Mouse (Mus musculus): Measurements from ENCODE around the gene Svop. TPM values are rescaled to one million over a fixed set of nuclear protein-coding genes. Genes with fewer than 3 reads are reported as not detected.

Gene Svop
- polyA plus RNA-seq, 1 experiment from 2014 or later = 0.30 TPM

- H3K27me3 ChIP-seq (ENCODE audit: control insufficient read depth, insufficient read depth, low read depth, low read length) = no peaks in the 10 kb centered on the region
- WGBS = 78% methylated on average over 5 of the region's 5 CpGs
- peaks cover 15% of the 10 kb centered on the region for H3K36me3 ChIP-seq (ENCODE audit: control insufficient read depth, insufficient read depth, low read length)
- no peak overlapping the region for H3K27ac ChIP-seq (ENCODE audit: low read length)
- H3K9ac ChIP-seq (ENCODE audit: low read length) = no peak overlapping the region
- no peaks in the 10 kb centered on the region for H3K4me1 ChIP-seq (replicated peaks; ENCODE audit: control insufficient read depth, insufficient read depth, low read length)
- H3K4me3 ChIP-seq (ENCODE audit: low read length) = no peak overlapping the region
- H3K4me2 ChIP-seq (ENCODE audit: low read depth, low read length) = no peak overlapping the region
- no peaks in the 10 kb centered on the region for H3K9me3 ChIP-seq (ENCODE audit: control insufficient read depth, low read length)
- ATAC-seq (ENCODE audit: low read depth) = no peak
Observed at GRCm38 (mm10) chr5:114115030-114115429, 23.7 kb upstream of the Svop start.

GRCm38 (mm10) chr5:114113334-114113733 lies 22.0 kb upstream of the Svop start:
- no peak overlapping the region for H3K9ac ChIP-seq (ENCODE audit: low read length)
- no peak overlapping the region for H3K27ac ChIP-seq (ENCODE audit: low read length)
- H3K4me1 ChIP-seq (replicated peaks; ENCODE audit: control insufficient read depth, insufficient read depth, low read length) = no peaks in the 10 kb centered on the region
- H3K9me3 ChIP-seq (ENCODE audit: control insufficient read depth, low read length) = no peaks in the 10 kb centered on the region
- 75% methylated on average over 6 of the region's 6 CpGs for WGBS
- H3K27me3 ChIP-seq (ENCODE audit: control insufficient read depth, insufficient read depth, low read depth, low read length) = no peaks in the 10 kb centered on the region
- peaks cover 32% of the 10 kb centered on the region for H3K36me3 ChIP-seq (ENCODE audit: control insufficient read depth, insufficient read depth, low read length)
- no peak for ATAC-seq (ENCODE audit: low read depth)
- H3K4me2 ChIP-seq (ENCODE audit: low read depth, low read length) = no peak overlapping the region
- H3K4me3 ChIP-seq (ENCODE audit: low read length) = no peak overlapping the region

GRCm38 (mm10) chr5:114106391-114106935 lies 15.1 kb upstream of the Svop start:
- peaks cover 44% of the 10 kb centered on the region for H3K36me3 ChIP-seq (ENCODE audit: control insufficient read depth, insufficient read depth, low read length)
- H3K4me2 ChIP-seq (ENCODE audit: low read depth, low read length) = no peak overlapping the region

GRCm38 (mm10) chr5:114102807-114103206 lies 11.4 kb upstream of the Svop start:
- Histone ChIP-seq H3K4me3 (ENCODE audit: low read length) (no peak overlapping the region), H3K27me3 (ENCODE audit: control insufficient read depth, insufficient read depth, low read depth, low read length) (no peaks in the 10 kb centered on the region), H3K27ac (ENCODE audit: low read length) (no peak overlapping the region), H3K4me2 (ENCODE audit: low read depth, low read length) (no peak overlapping the region), H3K36me3 (ENCODE audit: control insufficient read depth, insufficient read depth, low read length) (peaks cover 16% of the 10 kb centered on the region), H3K4me1 (replicated peaks; ENCODE audit: control insufficient read depth, insufficient read depth, low read length) (peaks cover 12% of the 10 kb centered on the region), H3K9me3 (ENCODE audit: control insufficient read depth, low read length) (no peaks in the 10 kb centered on the region), H3K9ac (ENCODE audit: low read length) (no peak overlapping the region)
- no peak for ATAC-seq (ENCODE audit: low read depth)
- 88% methylated on average over 1 of the region's 1 CpGs for WGBS

More at GRCm38 (mm10) chr5:114106391-114106935, 15.1 kb upstream of the Svop start:
- Histone ChIP-seq H3K27ac (ENCODE audit: low read length) (no peak overlapping the region), H3K27me3 (ENCODE audit: control insufficient read depth, insufficient read depth, low read depth, low read length) (no peaks in the 10 kb centered on the region), H3K9ac (ENCODE audit: low read length) (no peak overlapping the region), H3K4me3 (ENCODE audit: low read length) (no peak overlapping the region), H3K9me3 (ENCODE audit: control insufficient read depth, low read length) (no peaks in the 10 kb centered on the region), H3K4me1 (replicated peaks; ENCODE audit: control insufficient read depth, insufficient read depth, low read length) (no peaks in the 10 kb centered on the region; the same call in 1 of the 2 replicates)
- ATAC-seq (ENCODE audit: low read depth) = no peak
- WGBS = 72% methylated on average over 16 of the region's 16 CpGs

- Histone ChIP-seq H3K4me1 (replicated peaks; ENCODE audit: control insufficient read depth, insufficient read depth, low read length) (peaks cover 12% of the 10 kb centered on the region), H3K4me3 (ENCODE audit: low read length) (no peak overlapping the region), H3K4me2 (ENCODE audit: low read depth, low read length) (no peak overlapping the region), H3K9ac (ENCODE audit: low read length) (no peak overlapping the region), H3K27me3 (ENCODE audit: control insufficient read depth, insufficient read depth, low read depth, low read length) (no peaks in the 10 kb centered on the region), H3K9me3 (ENCODE audit: control insufficient read depth, low read length) (no peaks in the 10 kb centered on the region), H3K27ac (ENCODE audit: low read length) (no peak overlapping the region), H3K36me3 (ENCODE audit: control insufficient read depth, insufficient read depth, low read length) (peaks cover 15% of the 10 kb centered on the region)
- WGBS = 82% methylated on average over 4 of the region's 4 CpGs
- no peak for ATAC-seq (ENCODE audit: low read depth)
Observed at GRCm38 (mm10) chr5:114101873-114102272, 10.5 kb upstream of the Svop start.

- WGBS = 3% methylated on average over 44 of the region's 64 CpGs
- H3K4me3 ChIP-seq (ENCODE audit: low read length) = peak overlapping the region; percentile 95
- peaks cover 12% of the 10 kb centered on the region for H3K4me1 ChIP-seq (replicated peaks; ENCODE audit: control insufficient read depth, insufficient read depth, low read length)
- no peaks in the 10 kb centered on the region for H3K9me3 ChIP-seq (ENCODE audit: control insufficient read depth, low read length)
- H3K27me3 ChIP-seq (ENCODE audit: control insufficient read depth, insufficient read depth, low read depth, low read length) = no peaks in the 10 kb centered on the region
- peaks cover 3% of the 10 kb centered on the region; the same call in 1 of the 2 replicates for H3K36me3 ChIP-seq (ENCODE audit: control insufficient read depth, insufficient read depth, low read length)
- H3K4me2 ChIP-seq (ENCODE audit: low read depth, low read length) = peak overlapping the region; percentile 81
- 0 out of 2 replicates have a peak overlapping the region, but pooled peaks have one; percentile 31 for H3K27ac ChIP-seq (ENCODE audit: low read length)
- ATAC-seq (ENCODE audit: low read depth) = peak; percentile 72
- peak overlapping the region; percentile 97 for H3K9ac ChIP-seq (ENCODE audit: low read length)
Observed at GRCm38 (mm10) chr5:114100390-114101099, 9.2 kb upstream of the Svop start.

- H3K4me1 ChIP-seq (replicated peaks; ENCODE audit: control insufficient read depth, insufficient read depth, low read length) = peaks cover 12% of the 10 kb centered on the region
- peak overlapping the region; percentile 95 for H3K4me3 ChIP-seq (ENCODE audit: low read length)
- ATAC-seq (ENCODE audit: low read depth) = peak; percentile 94
- H3K36me3 ChIP-seq (ENCODE audit: control insufficient read depth, insufficient read depth, low read length) = peaks cover 3% of the 10 kb centered on the region; the same call in 1 of the 2 replicates
- H3K9ac ChIP-seq (ENCODE audit: low read length) = peak overlapping the region; percentile 97
- 0 out of 2 replicates have a peak overlapping the region, but pooled peaks have one; percentile 31 for H3K27ac ChIP-seq (ENCODE audit: low read length)
- H3K9me3 ChIP-seq (ENCODE audit: control insufficient read depth, low read length) = no peaks in the 10 kb centered on the region
- peak overlapping the region; percentile 81 for H3K4me2 ChIP-seq (ENCODE audit: low read depth, low read length)
- WGBS = 7% methylated on average over 35 of the region's 37 CpGs
- H3K27me3 ChIP-seq (ENCODE audit: control insufficient read depth, insufficient read depth, low read depth, low read length) = no peaks in the 10 kb centered on the region
Observed at GRCm38 (mm10) chr5:114099709-114100389, 8.5 kb upstream of the Svop start.

GRCm38 (mm10) chr5:114090421-114091013 lies 853 bp downstream of the Svop start:
- Histone ChIP-seq H3K4me3 (ENCODE audit: low read length) (no peak overlapping the region), H3K36me3 (ENCODE audit: control insufficient read depth, insufficient read depth, low read length) (no peaks in the 10 kb centered on the region), H3K27me3 (ENCODE audit: control insufficient read depth, insufficient read depth, low read depth, low read length) (no peaks in the 10 kb centered on the region), H3K4me1 (replicated peaks; ENCODE audit: control insufficient read depth, insufficient read depth, low read length) (no peaks in the 10 kb centered on the region), H3K27ac (ENCODE audit: low read length) (no peak overlapping the region), H3K9ac (ENCODE audit: low read length) (no peak overlapping the region), H3K9me3 (ENCODE audit: control insufficient read depth, low read length) (no peaks in the 10 kb centered on the region), H3K4me2 (ENCODE audit: low read depth, low read length) (no peak overlapping the region)
- ATAC-seq (ENCODE audit: low read depth) = no peak
- 25% methylated on average over 7 of the region's 7 CpGs for WGBS
